Mouse (Mus musculus): ENCODE results near the gene Anapc2. TPM values are rescaled to one million over a fixed set of nuclear protein-coding genes. Genes with fewer than 3 reads are reported as not detected.

Gene Anapc2
- polyA plus RNA-seq, 1 experiment from 2014 or later, result 99.7 TPM

DNA sequence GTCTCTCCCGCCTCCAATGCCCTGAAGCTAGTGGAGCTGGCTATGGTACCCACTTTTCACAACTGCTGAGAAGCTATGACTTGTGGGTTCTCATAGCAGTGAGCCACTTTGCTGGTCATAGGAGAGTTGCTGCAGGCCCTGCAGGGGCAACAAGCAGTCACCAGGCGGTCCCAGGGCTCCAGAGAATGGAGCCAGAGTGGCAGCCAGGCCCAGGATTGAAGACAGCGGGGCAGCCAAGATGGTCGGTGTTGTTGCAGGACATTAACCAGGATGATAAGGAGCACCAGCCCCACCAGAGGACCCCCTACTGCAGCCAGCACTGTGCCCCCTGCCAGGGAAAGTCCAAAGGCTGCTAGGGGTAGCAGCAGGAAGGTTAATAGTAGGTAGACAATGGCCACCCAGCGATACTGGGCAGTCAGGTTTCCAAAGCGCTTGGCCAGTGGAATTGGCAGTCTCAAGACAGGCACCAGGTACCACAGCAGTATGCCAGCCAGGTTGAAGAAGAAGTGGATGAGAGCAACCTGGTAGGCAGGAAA is 43.2 kb upstream of the Anapc2 start:
- POLR2A ChIA-PET, result no interaction called here

DNA sequence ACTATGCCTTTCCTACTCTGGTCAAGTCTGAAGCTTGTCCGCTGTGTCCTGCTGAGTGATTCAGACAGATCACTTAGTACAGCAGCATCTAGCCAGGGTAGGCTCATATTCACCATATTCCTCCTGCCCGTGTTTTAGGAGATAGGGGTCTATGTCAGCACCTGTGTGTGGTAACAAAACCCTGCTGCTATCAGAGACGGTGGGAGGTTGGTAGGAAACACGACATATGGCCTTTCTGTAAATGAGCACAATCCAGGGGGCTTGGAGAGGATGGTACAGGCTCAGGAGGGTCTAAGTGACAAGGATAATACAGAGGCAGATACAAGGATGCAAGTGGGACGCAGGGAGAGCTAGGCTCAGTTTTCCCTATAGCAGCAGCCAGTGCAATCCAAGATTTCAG is 42.7 kb upstream of the Anapc2 start:
- ChIA-PET POLR2A (no interaction called here), CTCF (interaction anchor here (0.7 to 3.4 kb wide), 7 partner anchors 8 to 63 kb away, joined by 3 to 34 read pairs (median 10); partner anchors contain the start of genes AL732309.1, Anapc2, Rnf224 and Ssna1)
- in situ Hi-C loops (cut with MboI; ENCODE audit: low pct_unique_long_range_greater_than_20kb), result no loop called here
- no peak for DNase-seq (ENCODE audit: low read depth, low spot score)
- H3K27me3 ChIP-seq, result peaks cover 29% of the 10 kb centered on the region
- no peak for TF ChIP-seq CTCF (IDR thresholded peaks at IDR 0.05)
- no peak for ATAC-seq

More for the DNA sequence above, 43.2 kb upstream of the Anapc2 start:
- DNase-seq (ENCODE audit: low read depth, low spot score), result no peak
- TF ChIP-seq CTCF (IDR thresholded peaks at IDR 0.05), result no peak
- in situ Hi-C loops (cut with MboI; ENCODE audit: low pct_unique_long_range_greater_than_20kb), result no loop called here
- no peak for ATAC-seq
- CTCF ChIA-PET, result interaction anchor here (0.6 to 3.4 kb wide), 27 partner anchors 8 to 171 kb away, joined by 3 to 34 read pairs (median 7); partner anchors contain the start of genes AL732309.1, Anapc2, Nelfb and Rnf224
- peaks cover 24% of the 10 kb centered on the region for H3K27me3 ChIP-seq

DNA sequence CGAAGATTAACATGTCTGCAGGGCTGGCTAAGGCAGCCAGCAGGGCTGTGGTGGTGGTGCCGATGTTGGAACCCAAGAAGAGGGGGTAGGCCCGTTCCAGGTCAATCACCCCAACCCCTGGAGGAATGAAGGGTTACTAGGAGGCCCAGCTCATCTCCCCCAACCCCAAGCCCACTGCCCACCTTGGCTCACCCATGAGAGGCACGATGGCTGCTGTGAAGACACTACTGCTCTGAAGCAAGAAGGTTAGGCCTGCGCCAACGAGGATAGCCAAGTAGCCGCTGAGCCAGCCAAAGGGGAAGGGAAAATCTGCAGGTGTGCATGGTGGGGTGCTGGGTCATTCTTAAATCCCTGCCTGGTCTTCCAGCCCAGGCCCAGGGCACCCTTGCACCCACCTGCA is 41.7 kb upstream of the Anapc2 start:
- peaks cover 39% of the 10 kb centered on the region for H3K27me3 ChIP-seq
- in situ Hi-C loops (cut with MboI; ENCODE audit: low pct_unique_long_range_greater_than_20kb), result no loop called here
- DNase-seq (ENCODE audit: low read depth, low spot score) (no peak), ATAC-seq (no peak)
- TF ChIP-seq CTCF (IDR thresholded peaks at IDR 0.05), result no peak
- ChIA-PET POLR2A (no interaction called here), CTCF (interaction anchor here (0.7 to 3.2 kb wide), 2 partner anchors 15 to 21 kb away, joined by 3 to 29 read pairs; partner anchors contain the start of gene AL732309.1)

DNA sequence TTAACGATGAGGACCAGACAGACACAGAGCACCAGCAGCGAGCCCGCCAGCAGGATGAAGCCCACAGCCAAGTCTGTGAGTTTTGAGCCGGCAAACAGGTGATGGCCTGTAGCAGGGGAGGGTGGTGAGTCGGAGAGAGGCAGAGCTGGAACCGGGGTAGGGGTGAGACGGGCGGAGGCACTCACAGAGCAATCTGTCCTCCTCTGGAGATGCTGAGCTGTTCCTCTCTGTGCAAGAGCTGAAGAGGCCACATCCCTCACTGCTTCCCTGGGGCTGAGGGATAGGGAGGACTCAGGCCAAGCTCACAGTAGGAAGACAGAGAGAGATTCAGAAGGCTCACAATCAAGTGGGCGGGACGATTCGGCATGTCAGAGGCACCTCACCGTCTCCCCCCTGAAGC is 41.2 kb upstream of the Anapc2 start:
- in situ Hi-C loops (cut with MboI; ENCODE audit: low pct_unique_long_range_greater_than_20kb), result no loop called here
- CTCF ChIA-PET, result no interaction called here
- POLR2A ChIA-PET, result no interaction called here

DNA sequence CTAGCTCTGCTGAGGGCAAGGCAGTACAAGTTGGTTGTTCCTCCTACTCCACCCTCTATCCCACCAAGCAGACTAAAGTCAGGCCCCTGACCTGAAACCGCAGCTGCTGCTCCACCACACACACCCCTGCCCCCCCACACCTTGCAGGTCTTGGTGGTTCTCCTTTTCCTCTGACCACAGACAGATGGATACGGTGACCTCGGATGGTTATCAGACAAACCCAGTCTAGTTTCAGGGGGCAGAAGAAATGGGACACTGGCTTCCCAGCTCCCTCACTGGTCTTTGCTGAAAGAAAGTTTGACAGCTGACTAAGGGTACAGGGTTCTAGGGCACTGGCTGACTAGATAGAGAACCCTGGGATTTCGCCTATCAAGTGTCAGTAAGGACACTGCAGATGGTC is 38.9 kb upstream of the Anapc2 start:
- CTCF ChIA-PET, result no interaction called here
- POLR2A ChIA-PET, result no interaction called here
- no peak for DNase-seq (ENCODE audit: low read depth, low spot score)
- H3K27me3 ChIP-seq, result peaks cover 53% of the 10 kb centered on the region
- ATAC-seq, result no peak
- TF ChIP-seq CTCF (IDR thresholded peaks at IDR 0.05), result no peak
- in situ Hi-C loops (cut with MboI; ENCODE audit: low pct_unique_long_range_greater_than_20kb), result no loop called here

More for the DNA sequence above, 41.2 kb upstream of the Anapc2 start:
- DNase-seq (ENCODE audit: low read depth, low spot score) (no peak), ATAC-seq (no peak)
- peaks cover 43% of the 10 kb centered on the region for H3K27me3 ChIP-seq
- TF ChIP-seq CTCF (IDR thresholded peaks at IDR 0.05), result no peak

- H3K27me3 ChIP-seq, result peaks cover 53% of the 10 kb centered on the region
- ATAC-seq, result no peak
- TF ChIP-seq CTCF (IDR thresholded peaks at IDR 0.05), result no peak
- in situ Hi-C loops (cut with MboI; ENCODE audit: low pct_unique_long_range_greater_than_20kb), result no loop called here
- POLR2A ChIA-PET, result no interaction called here
- no peak for DNase-seq (ENCODE audit: low read depth, low spot score)
- CTCF ChIA-PET, result no interaction called here
Measured at GRCm38 (mm10) chr2:25234050-25234449, 38.2 kb upstream of the Anapc2 start, which contains the start of gene Slc34a3. Slc34a3 (minus strand) TSS chr2:25234364.

DNA sequence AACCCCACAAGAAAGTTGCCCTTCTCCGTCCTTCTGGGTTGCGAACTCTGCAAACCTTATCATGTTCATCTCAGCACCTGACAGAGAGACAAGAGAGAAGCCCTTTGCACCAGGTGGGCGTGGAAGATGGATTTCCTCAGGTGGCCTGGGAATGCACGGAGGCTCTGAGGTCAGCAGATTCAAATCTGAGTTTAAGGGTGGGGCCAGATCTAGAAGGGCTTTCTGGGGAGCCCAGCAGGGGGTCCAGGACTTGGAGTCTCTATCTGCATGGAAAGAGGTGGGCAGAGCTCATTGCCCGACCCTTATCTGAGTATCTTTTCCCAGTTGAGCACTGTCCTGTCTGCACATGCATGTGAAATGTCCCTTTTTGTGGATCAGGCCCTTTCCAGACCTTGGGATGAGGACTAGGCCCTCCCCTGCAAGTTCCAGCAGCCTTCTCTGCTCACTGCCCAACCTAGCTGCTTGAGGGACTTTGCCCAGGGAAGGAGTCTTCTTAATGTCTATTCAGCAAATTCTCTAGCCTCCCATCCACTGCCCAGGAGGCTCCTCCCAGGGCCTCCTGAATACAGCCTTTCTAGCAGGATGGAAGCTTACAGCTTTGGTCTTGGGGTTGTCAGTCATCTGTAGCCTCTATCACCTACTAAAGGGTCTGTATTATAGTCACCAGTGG is 37.6 kb upstream of the Anapc2 start:
- no peak for TF ChIP-seq CTCF (IDR thresholded peaks at IDR 0.05)
- CTCF ChIA-PET, result interaction anchor here (0.8 kb wide), 1 partner anchor 13 kb away, joined by 4 read pairs; no protein-coding TSS in a partner anchor
- in situ Hi-C loops (cut with MboI; ENCODE audit: low pct_unique_long_range_greater_than_20kb), result no loop called here
- no peak for DNase-seq (ENCODE audit: low read depth, low spot score)
- POLR2A ChIA-PET, result no interaction called here
- no peak for ATAC-seq
- peaks cover 53% of the 10 kb centered on the region for H3K27me3 ChIP-seq

GRCm38 (mm10) chr2:25236614-25237013 is 35.7 kb upstream of the Anapc2 start, which contains the start of gene Rnf224:
Rnf224 (minus strand) TSS chr2:25236787.
- TF ChIP-seq CTCF (IDR thresholded peaks at IDR 0.05), result no peak
- peaks cover 47% of the 10 kb centered on the region for H3K27me3 ChIP-seq
- ATAC-seq (no peak), DNase-seq (ENCODE audit: low read depth, low spot score) (no peak)
- CTCF ChIA-PET, result interaction anchor here (2.0 kb wide), 1 partner anchor 8 kb away, joined by 12 read pairs; no protein-coding TSS in a partner anchor
- POLR2A ChIA-PET, result interaction anchor here (0.7 kb wide), 1 partner anchor 16 kb away, joined by 3 read pairs; no protein-coding TSS in a partner anchor
- in situ Hi-C loops (cut with MboI; ENCODE audit: low pct_unique_long_range_greater_than_20kb), result no loop called here

GRCm38 (mm10) chr2:25237522-25237921 is 34.8 kb upstream of the Anapc2 start:
- no peak for DNase-seq (ENCODE audit: low read depth, low spot score)
- CTCF ChIA-PET, result interaction anchor here (2.0 kb wide), 1 partner anchor 9 kb away, joined by 12 read pairs; no protein-coding TSS in a partner anchor
- in situ Hi-C loops (cut with MboI; ENCODE audit: low pct_unique_long_range_greater_than_20kb), result no loop called here
- no peak for ATAC-seq
- POLR2A ChIA-PET, result no interaction called here
- TF ChIP-seq CTCF (IDR thresholded peaks at IDR 0.05), result no peak
- H3K27me3 ChIP-seq, result peaks cover 46% of the 10 kb centered on the region

DNA sequence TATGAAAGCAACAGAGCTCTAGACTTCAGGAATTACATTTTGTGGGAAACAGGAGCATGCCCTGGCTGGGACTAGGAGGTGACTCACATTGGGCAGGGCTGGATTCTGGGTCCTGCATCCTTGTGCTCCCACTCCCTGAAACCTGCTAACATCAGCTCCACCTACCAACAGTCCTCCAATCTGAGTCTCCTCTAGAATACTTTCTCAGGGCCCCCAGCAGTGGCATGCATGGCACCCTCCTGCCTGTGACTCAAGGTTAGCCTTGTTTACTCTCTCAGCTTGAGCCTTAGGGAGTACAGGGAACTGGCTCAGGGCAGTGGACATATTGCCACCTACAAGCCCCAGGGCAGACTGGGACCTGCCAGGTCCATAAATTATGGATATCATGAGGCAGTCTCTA is 34.2 kb upstream of the Anapc2 start:
- in situ Hi-C loops (cut with MboI; ENCODE audit: low pct_unique_long_range_greater_than_20kb), result no loop called here
- no peak for DNase-seq (ENCODE audit: low read depth, low spot score)
- no peak for ATAC-seq
- POLR2A ChIA-PET, result no interaction called here
- CTCF ChIA-PET, result interaction anchor here (2.0 kb wide), 1 partner anchor 9 kb away, joined by 12 read pairs; no protein-coding TSS in a partner anchor
- no peak for TF ChIP-seq CTCF (IDR thresholded peaks at IDR 0.05)
- peaks cover 48% of the 10 kb centered on the region for H3K27me3 ChIP-seq

GRCm38 (mm10) chr2:25239766-25240165 is 32.5 kb upstream of the Anapc2 start:
- no peak for TF ChIP-seq CTCF (IDR thresholded peaks at IDR 0.05)
- DNase-seq (ENCODE audit: low read depth, low spot score) (no peak), ATAC-seq (no peak)
- H3K27me3 ChIP-seq, result peaks cover 34% of the 10 kb centered on the region
- in situ Hi-C loops (cut with MboI; ENCODE audit: low pct_unique_long_range_greater_than_20kb), result no loop called here
- ChIA-PET POLR2A (no interaction called here), CTCF (interaction anchor here (0.9 to 1.3 kb wide), 3 partner anchors 9 to 32 kb away, joined by 3 to 10 read pairs (median 4); partner anchors contain the start of genes Anapc2 and Ssna1)

All from Patski (cell line).